8 mouse cellular contexts compared by ENCODE assay signal in the genomic region with DNA sequence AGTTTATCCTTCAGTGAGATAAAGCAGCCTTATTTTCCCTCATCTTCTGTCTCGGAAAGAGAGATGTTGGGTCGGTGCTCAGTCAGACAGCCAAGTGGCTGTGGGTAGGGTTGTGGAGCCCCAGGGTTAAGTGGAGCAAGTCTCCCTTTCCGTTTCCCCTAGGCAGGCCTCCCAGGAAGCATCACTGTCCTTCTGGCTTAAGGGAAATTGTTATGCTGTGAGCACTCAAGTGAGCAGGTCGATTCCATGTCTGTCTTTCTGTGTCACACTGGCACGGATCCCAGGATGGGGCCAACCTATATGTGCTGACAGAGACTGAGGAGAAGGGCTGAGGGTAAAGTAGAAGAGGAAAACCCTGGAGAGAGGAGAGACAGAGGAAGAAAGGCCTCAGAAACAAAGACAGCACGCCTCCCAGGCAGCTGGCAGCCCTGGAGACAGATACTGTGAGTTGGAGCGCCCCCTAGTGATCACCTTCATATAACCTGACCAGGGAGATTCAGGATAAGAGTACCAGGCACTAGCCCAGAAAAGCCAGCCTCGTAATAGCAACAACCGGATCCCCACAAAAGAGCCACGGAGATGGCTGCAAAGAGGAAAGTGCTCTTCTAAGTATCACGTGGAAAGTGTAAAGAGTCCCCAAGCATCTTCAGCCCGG. TPM values are rescaled to one million over a fixed set of nuclear protein-coding genes. Genes with fewer than 3 reads are reported as not detected.
DNase-seq lines count a peak whose midpoint lies in the region; ATAC-seq lines count a peak whose summit lies in the region.

No protein-coding gene starts in this region.

- peak; percentile 85 for DNase-seq in R1 (ENCODE audit: low read depth, low spot score)
- DNase-seq in cerebellum, postnatal 14 days = peak; percentile 91 to 96
- DNase-seq in frontal cortex, postnatal 14 days (ENCODE audit: low spot score in 2 of 2) = peak; percentile 48 to 78
- peak; percentile 86 to 87 for DNase-seq in layer of hippocampus, postnatal 10 days (ENCODE audit: low spot score in 2 of 2)
- peak; percentile 89 for DNase-seq in lung, postnatal 10 days
- peak; percentile 98 for DNase-seq in retina, embryonic 14.5 days (ENCODE audit: low spot score)
- DNase-seq in thymus, postnatal 4 days = peak; percentile 85

- peak; percentile 83 for ATAC-seq in hindbrain, embryonic 12.5 days (ENCODE audit: low FRiP score)

- H3K4me2 ChIP-seq in hindbrain, embryonic 12.5 days (replicated peaks) = no peak overlapping the region

- H3K4me1 ChIP-seq in hindbrain, embryonic 12.5 days = peaks cover 10% of the 10 kb centered on the region

- H3K27ac ChIP-seq in hindbrain, embryonic 12.5 days = peak overlapping the region; percentile 63

- H3K4me3 ChIP-seq in hindbrain, embryonic 12.5 days = no peak overlapping the region

- H3K9me3 ChIP-seq in hindbrain, embryonic 12.5 days (replicated peaks) = no peaks in the 10 kb centered on the region

- H3K36me3 ChIP-seq in hindbrain, embryonic 12.5 days = no peaks in the 10 kb centered on the region

- no peak overlapping the region for H3K9ac ChIP-seq in hindbrain, embryonic 12.5 days

- H3K27me3 ChIP-seq in hindbrain, embryonic 12.5 days = no peaks in the 10 kb centered on the region

- 24% methylated on average over 12 of the region's 12 CpGs for WGBS in hindbrain, embryonic 12.5 days

RNA-seq across cellular contexts. Expression of gene Fabp6, which starts 11.6 kb away (rescaled TPM):
- not detected in 2 replicates for polyA plus RNA-seq in hindbrain, embryonic 12.5 days (2016; fragmentation: Nextera tagmentation; extraction: Ambion mirVana)
- not detected for total RNA-seq in layer of hippocampus, postnatal 10 days (2021)

RNA-seq across cellular contexts. Expression of gene 4933415A04Rik, which starts 26.1 kb away (rescaled TPM):
- 6.5 and 8.1 TPM in 2 replicates for polyA plus RNA-seq in hindbrain, embryonic 12.5 days (2016; fragmentation: Nextera tagmentation; extraction: Ambion mirVana)
- total RNA-seq in layer of hippocampus, postnatal 10 days (2021) = 1 to 10 TPM; 1.9 to 2.6 TPM
